Mouse (Mus musculus): ENCODE data around the gene Borcs5. TPM values are rescaled to one million over a fixed set of nuclear protein-coding genes. Genes with fewer than 3 reads are reported as not detected.
A peak's percentile ranks its signal among the peaks of the same experiment; 100 is the strongest.

The Borcs5 gene
- total and polyA plus RNA-seq, 3 experiments: 8.8 to 19.6 (median 9.1) TPM

- H3K4me1 ChIP-seq (ENCODE audit: insufficient read depth, low read depth, low read length): peaks cover 23% of the 10 kb centered on the region
- H3K27me3 ChIP-seq (ENCODE audit: insufficient read depth, low read length): peaks cover 14% of the 10 kb centered on the region
- no peaks in the 10 kb centered on the region for H3K9me3 ChIP-seq (replicated peaks)
- H3K4me3 ChIP-seq (ENCODE audit: low read depth, low read length): no peak overlapping the region
- no peaks in the 10 kb centered on the region for H3K36me3 ChIP-seq (replicated peaks)
- no peak for TF ChIP-seq CTCF (IDR thresholded peaks at IDR 0.05; ENCODE audit: low read depth, low read length)
- TF ChIP-seq GATA2 (IDR thresholded peaks at IDR 0.05; ENCODE audit: borderline replicate concordance, low read depth, low read length): no peak
- no peak for TF ChIP-seq TAL1 (conservative IDR thresholded peaks at IDR 0.05; ENCODE audit: low read depth, low read length)
- TF ChIP-seq GATA1 (IDR thresholded peaks at IDR 0.05; ENCODE audit: borderline replicate concordance, low read length): no peak
- no peak for TF ChIP-seq POLR2AphosphoS5 (IDR thresholded peaks at IDR 0.05; ENCODE audit: insufficient replicate concordance, low read depth, low read length)
- ATAC-seq (ENCODE audit: extremely low read depth, insufficient number of reproducible peaks, low FRiP score, poor library complexity, severe bottlenecking): no peak
- no peak for DNase-seq (ENCODE audit: low spot score)
Observed at GRCm38 (mm10) chr6:134611896-134612295, 27.4 kb upstream of the Borcs5 start.

GRCm38 (mm10) chr6:134614322-134614721 is 25.0 kb upstream of the Borcs5 start:
- H3K4me3 ChIP-seq (ENCODE audit: low read depth, low read length): no peak overlapping the region; the same call in 1 of the 2 replicates
- peaks cover 20% of the 10 kb centered on the region for H3K27me3 ChIP-seq (ENCODE audit: insufficient read depth, low read length)
- DNase-seq (ENCODE audit: low spot score) (no peak), ATAC-seq (ENCODE audit: extremely low read depth, insufficient number of reproducible peaks, low FRiP score, poor library complexity, severe bottlenecking) (no peak)
- H3K36me3 ChIP-seq (replicated peaks): no peaks in the 10 kb centered on the region
- H3K4me1 ChIP-seq (ENCODE audit: insufficient read depth, low read depth, low read length): peaks cover 22% of the 10 kb centered on the region
- no peaks in the 10 kb centered on the region for H3K9me3 ChIP-seq (replicated peaks)
- no peak for TF ChIP-seq POLR2AphosphoS5 (IDR thresholded peaks at IDR 0.05; ENCODE audit: insufficient replicate concordance, low read depth, low read length)
- no peak for TF ChIP-seq GATA1 (IDR thresholded peaks at IDR 0.05; ENCODE audit: borderline replicate concordance, low read length)
- no peak for TF ChIP-seq TAL1 (conservative IDR thresholded peaks at IDR 0.05; ENCODE audit: low read depth, low read length)
- no peak for TF ChIP-seq GATA2 (IDR thresholded peaks at IDR 0.05; ENCODE audit: borderline replicate concordance, low read depth, low read length)
- TF ChIP-seq CTCF (IDR thresholded peaks at IDR 0.05; ENCODE audit: low read depth, low read length): no peak

GRCm38 (mm10) chr6:134614723-134615648 is 24.3 kb upstream of the Borcs5 start:
- Histone ChIP-seq H3K4me3 (ENCODE audit: low read depth, low read length) (peak overlapping the region; percentile 52; the same call in 1 of the 2 replicates), H3K36me3 (replicated peaks) (no peaks in the 10 kb centered on the region), H3K9me3 (replicated peaks) (no peaks in the 10 kb centered on the region), H3K27me3 (ENCODE audit: insufficient read depth, low read length) (peaks cover 21% of the 10 kb centered on the region), H3K4me1 (ENCODE audit: insufficient read depth, low read depth, low read length) (peaks cover 22% of the 10 kb centered on the region)
- ATAC-seq (ENCODE audit: extremely low read depth, insufficient number of reproducible peaks, low FRiP score, poor library complexity, severe bottlenecking) (peak; percentile 86), DNase-seq (ENCODE audit: low spot score) (peak; percentile 59)
- TF ChIP-seq POLR2AphosphoS5 (IDR thresholded peaks at IDR 0.05; ENCODE audit: insufficient replicate concordance, low read depth, low read length) (no peak), GATA2 (IDR thresholded peaks at IDR 0.05; ENCODE audit: borderline replicate concordance, low read depth, low read length) (no peak), TAL1 (conservative IDR thresholded peaks at IDR 0.05; ENCODE audit: low read depth, low read length) (no peak), CTCF (IDR thresholded peaks at IDR 0.05; ENCODE audit: low read depth, low read length) (peak; percentile 95), GATA1 (IDR thresholded peaks at IDR 0.05; ENCODE audit: borderline replicate concordance, low read length) (no peak)

GRCm38 (mm10) chr6:134617589-134617988 is 21.7 kb upstream of the Borcs5 start:
- Histone ChIP-seq H3K4me1 (ENCODE audit: insufficient read depth, low read depth, low read length) (peaks cover 18% of the 10 kb centered on the region), H3K36me3 (replicated peaks) (no peaks in the 10 kb centered on the region), H3K9me3 (replicated peaks) (no peaks in the 10 kb centered on the region), H3K4me3 (ENCODE audit: low read depth, low read length) (no peak overlapping the region), H3K27me3 (ENCODE audit: insufficient read depth, low read length) (peaks cover 26% of the 10 kb centered on the region)
- TF ChIP-seq TAL1 (conservative IDR thresholded peaks at IDR 0.05; ENCODE audit: low read depth, low read length): no peak
- TF ChIP-seq CTCF (IDR thresholded peaks at IDR 0.05; ENCODE audit: low read depth, low read length): no peak
- no peak for TF ChIP-seq GATA2 (IDR thresholded peaks at IDR 0.05; ENCODE audit: borderline replicate concordance, low read depth, low read length)
- TF ChIP-seq GATA1 (IDR thresholded peaks at IDR 0.05; ENCODE audit: borderline replicate concordance, low read length): no peak
- TF ChIP-seq POLR2AphosphoS5 (IDR thresholded peaks at IDR 0.05; ENCODE audit: insufficient replicate concordance, low read depth, low read length): no peak
- no peak for ATAC-seq (ENCODE audit: extremely low read depth, insufficient number of reproducible peaks, low FRiP score, poor library complexity, severe bottlenecking)
- no peak for DNase-seq (ENCODE audit: low spot score)

- Histone ChIP-seq H3K27me3 (ENCODE audit: insufficient read depth, low read length) (peaks cover 40% of the 10 kb centered on the region), H3K36me3 (replicated peaks) (no peaks in the 10 kb centered on the region), H3K4me1 (ENCODE audit: insufficient read depth, low read depth, low read length) (peaks cover 6% of the 10 kb centered on the region; the same call in 1 of the 2 replicates), H3K9me3 (replicated peaks) (no peaks in the 10 kb centered on the region), H3K4me3 (ENCODE audit: low read depth, low read length) (no peak overlapping the region)
- DNase-seq (ENCODE audit: low spot score) (no peak), ATAC-seq (ENCODE audit: extremely low read depth, insufficient number of reproducible peaks, low FRiP score, poor library complexity, severe bottlenecking) (no peak)
- no peak for TF ChIP-seq TAL1 (conservative IDR thresholded peaks at IDR 0.05; ENCODE audit: low read depth, low read length)
- TF ChIP-seq POLR2AphosphoS5 (IDR thresholded peaks at IDR 0.05; ENCODE audit: insufficient replicate concordance, low read depth, low read length): no peak
- no peak for TF ChIP-seq GATA1 (IDR thresholded peaks at IDR 0.05; ENCODE audit: borderline replicate concordance, low read length)
- TF ChIP-seq GATA2 (IDR thresholded peaks at IDR 0.05; ENCODE audit: borderline replicate concordance, low read depth, low read length): no peak
- TF ChIP-seq CTCF (IDR thresholded peaks at IDR 0.05; ENCODE audit: low read depth, low read length): no peak
Observed at GRCm38 (mm10) chr6:134620129-134620528, 19.2 kb upstream of the Borcs5 start.

Measured in G1E (cell line).